Mouse (Mus musculus) myocyte (in vitro differentiated cells): ENCODE measurements around the gene Pdia5. TPM values are rescaled to one million over a fixed set of nuclear protein-coding genes. Genes with fewer than 3 reads are reported as not detected.

Source experiments
- H3K27me3 ChIP-seq: one replicate; pipeline ENCODE4 v1.6.1; 2011; ENCODE audit not compliant: control insufficient read depth, insufficient read depth, insufficient read length
- H3K36me3 ChIP-seq: one replicate; pipeline ENCODE4 v1.6.1; 2011; ENCODE audit not compliant: control insufficient read depth, insufficient read depth
- H3K4me2 ChIP-seq: one replicate; pipeline ENCODE4 v1.6.1; 2011; ENCODE audit warnings: low read depth, control low read depth
- H3K4me3 ChIP-seq: one replicate; pipeline ENCODE4 v1.5.1; 2011; ENCODE audit warnings: mild to moderate bottlenecking, control low read depth, moderate library complexity
- H3K79me2 ChIP-seq: one replicate; pipeline ENCODE4 v1.6.1; 2011; ENCODE audit not compliant: control insufficient read depth, insufficient read depth
- H3ac ChIP-seq: one replicate; pipeline ENCODE4 v1.6.1; 2011; ENCODE audit not compliant: control insufficient read depth, insufficient read length
- CEBPB ChIP-seq: IDR thresholded peaks from 2 replicates; pipeline ENCODE4 v1.6.1; 2011; ENCODE audit warnings: mild to moderate bottlenecking, moderate library complexity; ENCODE audit not compliant: poor library complexity, insufficient read depth, severe bottlenecking
- E2F4 ChIP-seq: IDR thresholded peaks from one replicate; pipeline ENCODE4 v1.6.1; 2011; ENCODE audit warnings: mild to moderate bottlenecking, control low read depth, moderate library complexity; ENCODE audit not compliant: insufficient read depth
- MAX ChIP-seq: IDR thresholded peaks from one replicate; pipeline ENCODE4 v1.6.1; 2011; ENCODE audit warnings: low read depth, mild to moderate bottlenecking, control low read depth
- MYOD1 ChIP-seq, 3 experiments: IDR thresholded peaks; one replicate each; pipeline ENCODE4 v1.6.1; 2011; ENCODE audit warnings: control low read depth in 2 of 3, low read depth in 2 of 3, mild to moderate bottlenecking in 2 of 3, moderate library complexity in 1 of 3; ENCODE audit not compliant: insufficient read length in 2 of 3, control insufficient read depth in 1 of 3
- MYOG ChIP-seq, 3 experiments: IDR thresholded peaks; one replicate each; pipeline ENCODE4 v1.6.1; 2011; ENCODE audit warnings: control low read depth in 2 of 3, low read depth in 2 of 3, mild to moderate bottlenecking in 2 of 3; ENCODE audit not compliant: insufficient read length in 2 of 3, control insufficient read depth in 1 of 3, insufficient read depth in 1 of 3
- POLR2A ChIP-seq: IDR thresholded peaks from one replicate; pipeline ENCODE4 v1.6.1; 2011; ENCODE audit warnings: low read depth, mild to moderate bottlenecking, control low read depth, moderate library complexity; ENCODE audit not compliant: insufficient read length
- POLR2AphosphoS2 ChIP-seq: IDR thresholded peaks from one replicate; pipeline ENCODE4 v1.6.1; 2011; ENCODE audit warnings: low read depth, control low read depth; ENCODE audit not compliant: insufficient read length
- REST ChIP-seq: IDR thresholded peaks from one replicate; pipeline ENCODE4 v1.6.1; 2011; ENCODE audit warnings: mild to moderate bottlenecking, control low read depth, moderate library complexity; ENCODE audit not compliant: insufficient read depth, insufficient read length
- SRF ChIP-seq: IDR thresholded peaks from one replicate; pipeline ENCODE4 v1.6.1; 2011; ENCODE audit warnings: low read depth; ENCODE audit not compliant: control insufficient read depth, insufficient read length
- TCF12 ChIP-seq: IDR thresholded peaks from one replicate; pipeline ENCODE4 v1.6.1; 2011; ENCODE audit warnings: mild to moderate bottlenecking, control low read depth; ENCODE audit not compliant: poor library complexity, insufficient read depth, severe bottlenecking
- TCF3 ChIP-seq: IDR thresholded peaks from one replicate; pipeline ENCODE4 v1.6.1; 2011; ENCODE audit warnings: low read depth, control low read depth; ENCODE audit not compliant: insufficient read length
- USF1 ChIP-seq: IDR thresholded peaks from one replicate; pipeline ENCODE4 v1.6.1; 2011; ENCODE audit warnings: low read depth, mild to moderate bottlenecking, control low read depth, moderate library complexity
- polyA plus RNA-seq: library from polyadenylated mRNA; unstranded; fragments of >200 nt; fragmentation: generic; extraction: Trizol; gene quantifications from one replicate; pipeline ENCODE4 v1.2.1, GENCODE M21; 2012; ENCODE audit warnings: missing spikeins

The Pdia5 gene
- polyA plus RNA-seq, 1 experiment: 16.2 TPM

- no peaks in the 10 kb centered on the region for H3K36me3 ChIP-seq
- H3ac ChIP-seq: no peak overlapping the region
- no peak overlapping the region for H3K4me2 ChIP-seq
- no peak overlapping the region for H3K4me3 ChIP-seq
- TF ChIP-seq REST (no peak), CEBPB (no peak), USF1 (no peak), MAX (no peak), SRF (no peak), E2F4 (no peak), TCF3 (no peak), POLR2AphosphoS2 (no peak), MYOG (IDR thresholded peaks at IDR 0.05; ENCODE audit: control insufficient read depth in 1 of 3, insufficient read depth in 1 of 3, insufficient read length in 2 of 3, low read depth in 2 of 3) (no peak), POLR2A (no peak), MYOD1 (IDR thresholded peaks at IDR 0.05; ENCODE audit: control insufficient read depth in 1 of 3, insufficient read length in 2 of 3, low read depth in 2 of 3) (no peak), TCF12 (no peak)
- peaks cover 18% of the 10 kb centered on the region for H3K27me3 ChIP-seq
- H3K79me2 ChIP-seq: no peaks in the 10 kb centered on the region
Measured at GRCm38 (mm10) chr16:35519245-35519644, 28.6 kb upstream of the Pdia5 start.

DNA sequence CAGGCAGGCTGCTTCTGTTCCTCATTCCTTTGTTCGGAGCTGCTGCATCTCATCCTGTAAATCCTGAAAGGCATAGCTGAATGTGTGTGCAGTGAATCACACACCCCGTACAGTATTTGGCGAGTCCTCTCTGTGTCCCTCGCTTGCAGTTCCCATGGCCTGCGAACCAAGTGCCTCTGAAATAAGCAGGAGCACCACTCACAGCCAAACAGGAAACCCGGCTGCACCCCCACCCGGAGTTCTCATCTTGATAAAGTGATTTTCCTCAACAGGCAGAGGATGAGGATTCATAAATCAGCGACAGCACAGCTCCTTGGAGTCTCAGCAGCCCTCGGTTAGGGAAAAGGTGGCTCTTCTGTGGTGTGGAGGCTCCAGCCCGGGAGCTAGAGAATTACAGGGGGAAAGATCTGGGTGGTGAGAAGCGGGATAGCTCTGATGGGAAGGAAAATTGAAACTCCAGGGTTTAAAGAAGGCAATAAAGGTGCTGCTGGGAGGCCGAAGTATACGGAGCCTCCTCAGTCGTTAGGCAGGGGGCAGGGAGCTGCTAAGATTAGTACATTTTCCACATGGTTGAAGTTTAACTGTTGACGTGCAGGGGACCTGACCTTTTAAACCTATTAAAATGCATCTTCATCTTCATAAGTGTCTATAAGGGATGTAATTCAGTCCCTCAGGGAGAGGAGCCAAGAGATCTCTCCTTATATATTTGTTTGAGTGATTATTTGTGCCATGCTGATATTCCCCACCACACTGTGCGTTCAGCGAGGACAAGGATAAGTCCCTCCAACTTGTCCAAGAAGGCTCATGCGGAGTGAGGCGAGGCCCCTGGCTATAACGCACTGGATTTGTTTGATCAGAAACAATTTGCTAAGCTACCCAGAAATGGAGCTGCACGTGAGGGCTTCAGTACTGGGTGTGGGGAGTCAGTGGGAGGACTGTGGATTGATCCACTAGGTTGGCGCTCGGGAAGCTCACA is 27.6 kb upstream of the Pdia5 start:
- Histone ChIP-seq H3K27me3 (peaks cover 18% of the 10 kb centered on the region), H3ac (no peak overlapping the region), H3K4me2 (no peak overlapping the region), H3K36me3 (no peaks in the 10 kb centered on the region), H3K79me2 (no peaks in the 10 kb centered on the region), H3K4me3 (no peak overlapping the region)
- no peak for TF ChIP-seq POLR2A
- no peak for TF ChIP-seq MYOD1 (IDR thresholded peaks at IDR 0.05; ENCODE audit: control insufficient read depth in 1 of 3, insufficient read length in 2 of 3, low read depth in 2 of 3)
- TF ChIP-seq MAX: no peak
- TF ChIP-seq CEBPB: no peak
- TF ChIP-seq E2F4: no peak

DNA sequence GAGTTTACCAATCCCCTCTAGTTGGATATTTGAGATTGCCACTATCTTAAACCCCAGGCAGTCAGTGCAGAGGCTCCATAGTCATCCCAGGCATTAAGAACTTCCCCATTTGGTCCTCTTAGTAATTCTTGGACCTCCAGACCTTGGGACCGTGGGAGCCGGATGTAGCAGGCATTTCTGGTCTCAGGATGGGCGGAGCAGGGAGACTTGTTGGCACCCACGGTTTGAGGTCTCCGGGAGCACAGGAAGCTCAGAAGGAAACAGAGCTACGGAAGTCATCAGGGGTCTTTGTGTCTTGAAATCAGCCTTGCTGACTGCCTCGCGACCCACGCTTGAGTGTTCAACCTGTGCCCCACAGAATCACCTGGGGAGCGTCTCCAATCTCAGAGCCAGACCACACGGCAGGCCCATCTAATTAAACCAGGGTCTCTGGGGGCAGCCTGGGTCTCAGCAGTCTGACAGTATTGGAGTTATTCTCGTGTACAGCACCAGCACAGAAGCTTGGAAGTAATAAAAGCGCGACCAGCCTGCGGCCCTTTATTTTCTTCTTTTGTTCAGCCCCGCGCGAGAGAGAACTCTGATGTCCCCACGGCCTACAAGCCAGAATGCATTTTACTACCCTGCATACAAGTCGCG is 25.4 kb upstream of the Pdia5 start:
- H3K36me3 ChIP-seq: no peaks in the 10 kb centered on the region
- no peaks in the 10 kb centered on the region for H3K79me2 ChIP-seq
- no peak for TF ChIP-seq MAX
- no peak for TF ChIP-seq TCF12
- TF ChIP-seq REST: no peak
- TF ChIP-seq TCF3: no peak
- no peak for TF ChIP-seq CEBPB
- TF ChIP-seq E2F4: no peak
- no peak for TF ChIP-seq USF1
- no peak for TF ChIP-seq MYOG (IDR thresholded peaks at IDR 0.05; ENCODE audit: control insufficient read depth in 1 of 3, insufficient read depth in 1 of 3, insufficient read length in 2 of 3, low read depth in 2 of 3)
- TF ChIP-seq SRF: no peak
- TF ChIP-seq POLR2A: no peak
- TF ChIP-seq MYOD1 (IDR thresholded peaks at IDR 0.05; ENCODE audit: control insufficient read depth in 1 of 3, insufficient read length in 2 of 3, low read depth in 2 of 3): no peak
- TF ChIP-seq POLR2AphosphoS2: no peak
- H3ac ChIP-seq: no peak overlapping the region
- no peak overlapping the region for H3K4me2 ChIP-seq
- H3K27me3 ChIP-seq: peaks cover 18% of the 10 kb centered on the region
- H3K4me3 ChIP-seq: no peak overlapping the region

- no peak for TF ChIP-seq TCF12
- Histone ChIP-seq H3K4me3 (no peak overlapping the region), H3ac (no peak overlapping the region), H3K79me2 (no peaks in the 10 kb centered on the region), H3K36me3 (no peaks in the 10 kb centered on the region), H3K4me2 (peak overlapping the region; percentile 12), H3K27me3 (no peaks in the 10 kb centered on the region)
Measured at GRCm38 (mm10) chr16:35509331-35510070, 18.8 kb upstream of the Pdia5 start.

GRCm38 (mm10) chr16:35508581-35508980 is 17.9 kb upstream of the Pdia5 start:
- no peak overlapping the region for H3K4me3 ChIP-seq
- H3K27me3 ChIP-seq: no peaks in the 10 kb centered on the region
- H3K4me2 ChIP-seq: peak overlapping the region; percentile 60
- no peaks in the 10 kb centered on the region for H3K36me3 ChIP-seq
- no peaks in the 10 kb centered on the region for H3K79me2 ChIP-seq
- TF ChIP-seq MAX (no peak), TCF3 (no peak), SRF (no peak), POLR2A (no peak), TCF12 (no peak), USF1 (no peak), MYOG (IDR thresholded peaks at IDR 0.05; ENCODE audit: control insufficient read depth in 1 of 3, insufficient read depth in 1 of 3, insufficient read length in 2 of 3, low read depth in 2 of 3) (no peak), MYOD1 (IDR thresholded peaks at IDR 0.05; ENCODE audit: control insufficient read depth in 1 of 3, insufficient read length in 2 of 3, low read depth in 2 of 3) (no peak), E2F4 (no peak), POLR2AphosphoS2 (no peak)
- no peak overlapping the region for H3ac ChIP-seq
